In genomic region chr10:120900096-120900495, GRCm38 (mm10) we compare ENCODE assay signal across 14 mouse cellular contexts. TPM values are rescaled to one million over a fixed set of nuclear protein-coding genes. Genes with fewer than 3 reads are reported as not detected.
DNase-seq lines count a peak whose midpoint lies in the region; ATAC-seq lines count a peak whose summit lies in the region.
"Had no signal": no experiment of that assay in that cellular context is flagged by ENCODE, and none has a peak within 500 bp of the region (broad histone marks: within the 10 kb centered on the region; RNA-seq: fewer than 3 reads in every experiment).

No protein-coding gene starts in this region.

- peaks cover 13% of the 10 kb centered on the region; the same call in 1 of the 2 replicates for H3K27me3 ChIP-seq in forebrain, embryonic 16.5 days (replicated peaks; ENCODE audit: control insufficient read depth, insufficient read depth, low read length)
- peaks cover 36% of the 10 kb centered on the region for H3K27me3 ChIP-seq in forebrain, embryonic 12.5 days
- H3K27me3 ChIP-seq in intestine, embryonic 14.5 days (replicated peaks; ENCODE audit: control insufficient read depth, insufficient read depth, low read length): no peaks in the 10 kb centered on the region

- no peak overlapping the region for H3K4me3 ChIP-seq in forebrain, embryonic 16.5 days (replicated peaks; ENCODE audit: low read length)
- H3K4me3 ChIP-seq in forebrain, embryonic 12.5 days (replicated peaks): no peak overlapping the region
- H3K4me3 ChIP-seq in intestine, embryonic 14.5 days (ENCODE audit: low read depth, low read length): peak overlapping the region; percentile 66
- H3K4me3 ChIP-seq: hindbrain, embryonic 15.5 days; liver, embryonic 13.5 days; midbrain, embryonic 13.5 days had no signal

- H3K36me3 ChIP-seq in forebrain, embryonic 16.5 days (ENCODE audit: control insufficient read depth, insufficient read depth): no peaks in the 10 kb centered on the region
- H3K36me3 ChIP-seq in forebrain, embryonic 12.5 days (replicated peaks): no peaks in the 10 kb centered on the region
- no peaks in the 10 kb centered on the region for H3K36me3 ChIP-seq in intestine, embryonic 14.5 days (ENCODE audit: control insufficient read depth, insufficient read depth, low read length)
- H3K36me3 ChIP-seq: G1E; hindbrain, embryonic 15.5 days; liver, embryonic 13.5 days; midbrain, embryonic 13.5 days had no signal

- H3K4me2 ChIP-seq in forebrain, embryonic 16.5 days (ENCODE audit: low read length): 0 out of 2 replicates have a peak overlapping the region, but pooled peaks have one; percentile 1
- H3K4me2 ChIP-seq in forebrain, embryonic 12.5 days: no peak overlapping the region
- H3K4me2 ChIP-seq in intestine, embryonic 14.5 days (ENCODE audit: low read length): peak overlapping the region; percentile 79
- H3K4me2 ChIP-seq: liver, embryonic 13.5 days had no signal

- WGBS in forebrain, embryonic 16.5 days: 33% methylated on average over 13 of the region's 13 CpGs
- WGBS in forebrain, embryonic 12.5 days: 65% methylated on average over 13 of the region's 13 CpGs
- 37% methylated on average over 13 of the region's 13 CpGs for WGBS in intestine, embryonic 14.5 days

- peaks cover 20% of the 10 kb centered on the region for H3K4me1 ChIP-seq in forebrain, embryonic 16.5 days (replicated peaks; ENCODE audit: control insufficient read depth, insufficient read depth, low read length)
- peaks cover 10% of the 10 kb centered on the region for H3K4me1 ChIP-seq in forebrain, embryonic 12.5 days
- peaks cover 15% of the 10 kb centered on the region; the same call in 1 of the 2 replicates for H3K4me1 ChIP-seq in intestine, embryonic 14.5 days (replicated peaks; ENCODE audit: control insufficient read depth, insufficient read depth, low read length)

- H3K9ac ChIP-seq in forebrain, embryonic 16.5 days (replicated peaks; ENCODE audit: low read depth, low read length): no peak overlapping the region
- H3K9ac ChIP-seq in forebrain, embryonic 12.5 days: no peak overlapping the region
- peak overlapping the region; percentile 83; the same call in 1 of the 2 replicates for H3K9ac ChIP-seq in intestine, embryonic 14.5 days (ENCODE audit: low read length)
- H3K9ac ChIP-seq: hindbrain, embryonic 15.5 days; liver, embryonic 13.5 days; midbrain, embryonic 13.5 days had no signal

- H3K27ac ChIP-seq in forebrain, embryonic 16.5 days (ENCODE audit: low read length): no peak overlapping the region
- no peak overlapping the region for H3K27ac ChIP-seq in forebrain, embryonic 12.5 days
- H3K27ac ChIP-seq in intestine, embryonic 14.5 days (ENCODE audit: low read depth): peak overlapping the region; percentile 92
- H3K27ac ChIP-seq: hindbrain, embryonic 15.5 days; liver, embryonic 13.5 days; midbrain, embryonic 13.5 days had no signal

- peak; percentile 41 to 74 for DNase-seq in layer of hippocampus, adult 18-20 months (ENCODE audit: low spot score in 2 of 2)
- no peak for DNase-seq in layer of hippocampus, postnatal 25 days (ENCODE audit: extremely low spot score in 1 of 2, low spot score in 1 of 2)
- peak; percentile 64 for DNase-seq in intestine, embryonic 14.5 days (ENCODE audit: low spot score)
- DNase-seq in lung, postnatal 4 days: peak; percentile 56 to 61
- no peak for DNase-seq in ovary, adult 18-20 months (ENCODE audit: low spot score)
- DNase-seq: liver, embryonic 13.5 days; thymus, postnatal 14 days had no signal

- no peaks in the 10 kb centered on the region for H3K9me3 ChIP-seq in forebrain, embryonic 16.5 days (ENCODE audit: control insufficient read depth, low read length)
- H3K9me3 ChIP-seq in forebrain, embryonic 12.5 days: no peaks in the 10 kb centered on the region
- H3K9me3 ChIP-seq in intestine, embryonic 14.5 days (ENCODE audit: control insufficient read depth, low read length): no peaks in the 10 kb centered on the region
- H3K9me3 ChIP-seq: hindbrain, embryonic 15.5 days; liver, embryonic 13.5 days; midbrain, embryonic 13.5 days had no signal

- ATAC-seq in forebrain, embryonic 16.5 days: peak; percentile 50; the same call in 1 of the 2 replicates
- no peak for ATAC-seq in forebrain, embryonic 12.5 days (ENCODE audit: low FRiP score)
- no peak for ATAC-seq in intestine, embryonic 14.5 days (replicated peaks; ENCODE audit: low FRiP score, low TSS enrichment, low read depth)
- no peak for ATAC-seq in inflammation-experienced regulatory T-cells, adult 6 months
- ATAC-seq: midbrain, embryonic 13.5 days had no signal

RNA-seq across cellular contexts. Expression of gene Msrb3, which starts 1.2 kb away (rescaled TPM):
- polyA plus RNA-seq in forebrain, embryonic 16.5 days (2015; fragmentation: Nextera tagmentation; extraction: Ambion mirVana): 1.1 and 1.6 TPM in 2 replicates
- polyA plus RNA-seq in forebrain, embryonic 12.5 days (2016; fragmentation: Nextera tagmentation; extraction: Ambion mirVana): 7.0 and 11.4 TPM in 2 replicates
- 1 to 10 TPM; 4.1 to 4.2 TPM for total RNA-seq in layer of hippocampus, adult 18-20 months (2021)
- total RNA-seq in layer of hippocampus, postnatal 25 days (2021): 1 to 10 TPM; 4.2 to 4.3 TPM
- 17.6 and 18.2 TPM in 2 replicates for polyA plus RNA-seq in intestine, embryonic 14.5 days (2014; fragmentation: Nextera tagmentation; extraction: Ambion mirVana)
- under 1 TPM in 2 of 3 experiments, not detected in 1; 0.17 to 0.48 TPM for polyA plus RNA-seq in inflammation-experienced regulatory T-cells, adult 6 months (2017; shearing (Covaris generic))
- total RNA-seq: neutrophil, adult 5-6 weeks had no signal
- polyA plus RNA-seq: G1E had no signal

Comparison
In these comparisons a context has a peak if more than half of its experiments do, and no peak if none do; other contexts are left out.
1. DNase-seq: peak in layer of hippocampus, adult 18-20 months (2 of 2), intestine, embryonic 14.5 days (single experiment) and lung, postnatal 4 days (2 of 2); none in layer of hippocampus, postnatal 25 days (0 of 2) and ovary, adult 18-20 months (single experiment).